Mouse (Mus musculus): Measurements from ENCODE around the gene H2-K1.

GRCm38 (mm10) chr17:34030861-34031326 is 30.7 kb upstream of the H2-K1 start:
- TF ChIP-seq POLR2A (IDR thresholded peaks at IDR 0.05; ENCODE audit: control insufficient read depth, extremely low read depth, insufficient read depth, low read length, poor library complexity) = no peak
- TF ChIP-seq CTCF (IDR thresholded peaks at IDR 0.05; ENCODE audit: borderline replicate concordance, control insufficient read depth, extremely low read depth, insufficient read depth, low read length, poor library complexity) = no peak
